Mouse (Mus musculus): ENCODE data around the gene Lrrc27. TPM values are rescaled to one million over a fixed set of nuclear protein-coding genes. Genes with fewer than 3 reads are reported as not detected.

Lrrc27 gene
- polyA plus RNA-seq, 1 experiment from 2014 or later = 5.1 TPM

- no peak overlapping the region for H3K9ac ChIP-seq (ENCODE audit: low read length)
- ATAC-seq (ENCODE audit: insufficient read depth, low FRiP score, low TSS enrichment) (no peak), DNase-seq (ENCODE audit: low spot score) (no peak)
- H3K36me3 ChIP-seq (ENCODE audit: control insufficient read depth, insufficient read depth, low read length) = no peaks in the 10 kb centered on the region
- no peaks in the 10 kb centered on the region for H3K9me3 ChIP-seq (ENCODE audit: control insufficient read depth, low read length)
- no peak overlapping the region for H3K27ac ChIP-seq (ENCODE audit: low read depth, low read length)
- no peak overlapping the region for H3K4me3 ChIP-seq (ENCODE audit: low read depth, low read length)
- no peak overlapping the region for H3K4me2 ChIP-seq (ENCODE audit: low read depth)
- H3K27me3 ChIP-seq (ENCODE audit: control insufficient read depth, insufficient read depth, low read length) = no peaks in the 10 kb centered on the region
- no peaks in the 10 kb centered on the region for H3K4me1 ChIP-seq (ENCODE audit: control insufficient read depth, insufficient read depth, low read length)
- 86% methylated on average over 7 of the region's 7 CpGs for WGBS
Measured at GRCm38 (mm10) chr7:139226416-139226815, 13.6 kb downstream of the Lrrc27 start.

GRCm38 (mm10) chr7:139228447-139229171 lies 15.8 kb downstream of the Lrrc27 start:
- Histone ChIP-seq H3K4me1 (ENCODE audit: control insufficient read depth, insufficient read depth, low read length) (no peaks in the 10 kb centered on the region), H3K9me3 (ENCODE audit: control insufficient read depth, low read length) (no peaks in the 10 kb centered on the region), H3K36me3 (ENCODE audit: control insufficient read depth, insufficient read depth, low read length) (no peaks in the 10 kb centered on the region), H3K27ac (ENCODE audit: low read depth, low read length) (no peak overlapping the region), H3K4me3 (ENCODE audit: low read depth, low read length) (no peak overlapping the region), H3K4me2 (ENCODE audit: low read depth) (no peak overlapping the region), H3K9ac (ENCODE audit: low read length) (no peak overlapping the region; the same call in 1 of the 2 replicates), H3K27me3 (ENCODE audit: control insufficient read depth, insufficient read depth, low read length) (no peaks in the 10 kb centered on the region)
- ATAC-seq (ENCODE audit: insufficient read depth, low FRiP score, low TSS enrichment) = no peak
- no peak for DNase-seq (ENCODE audit: low spot score)
- WGBS = 77% methylated on average over 6 of the region's 6 CpGs

GRCm38 (mm10) chr7:139229837-139230236 lies 17.0 kb downstream of the Lrrc27 start:
- Histone ChIP-seq H3K4me3 (ENCODE audit: low read depth, low read length) (no peak overlapping the region), H3K27ac (ENCODE audit: low read depth, low read length) (no peak overlapping the region), H3K4me2 (ENCODE audit: low read depth) (no peak overlapping the region), H3K36me3 (ENCODE audit: control insufficient read depth, insufficient read depth, low read length) (no peaks in the 10 kb centered on the region), H3K9me3 (ENCODE audit: control insufficient read depth, low read length) (no peaks in the 10 kb centered on the region), H3K27me3 (ENCODE audit: control insufficient read depth, insufficient read depth, low read length) (no peaks in the 10 kb centered on the region), H3K9ac (ENCODE audit: low read length) (no peak overlapping the region), H3K4me1 (ENCODE audit: control insufficient read depth, insufficient read depth, low read length) (peaks cover 7% of the 10 kb centered on the region; the same call in 1 of the 2 replicates)
- no peak for DNase-seq (ENCODE audit: low spot score)
- 87% methylated on average over 5 of the region's 5 CpGs for WGBS
- ATAC-seq (ENCODE audit: insufficient read depth, low FRiP score, low TSS enrichment) = no peak

- Histone ChIP-seq H3K27me3 (ENCODE audit: control insufficient read depth, insufficient read depth, low read length) (no peaks in the 10 kb centered on the region), H3K27ac (ENCODE audit: low read depth, low read length) (no peak overlapping the region), H3K9ac (ENCODE audit: low read length) (no peak overlapping the region), H3K4me3 (ENCODE audit: low read depth, low read length) (no peak overlapping the region), H3K36me3 (ENCODE audit: control insufficient read depth, insufficient read depth, low read length) (no peaks in the 10 kb centered on the region), H3K4me2 (ENCODE audit: low read depth) (no peak overlapping the region), H3K4me1 (ENCODE audit: control insufficient read depth, insufficient read depth, low read length) (peaks cover 7% of the 10 kb centered on the region; the same call in 1 of the 2 replicates), H3K9me3 (ENCODE audit: control insufficient read depth, low read length) (no peaks in the 10 kb centered on the region)
- DNase-seq (ENCODE audit: low spot score) (no peak), ATAC-seq (ENCODE audit: insufficient read depth, low FRiP score, low TSS enrichment) (no peak)
- WGBS = 72% methylated on average over 12 of the region's 12 CpGs
Measured at GRCm38 (mm10) chr7:139230241-139230640, 17.5 kb downstream of the Lrrc27 start.

- Histone ChIP-seq H3K9ac (ENCODE audit: low read length) (no peak overlapping the region), H3K4me2 (ENCODE audit: low read depth) (no peak overlapping the region), H3K9me3 (ENCODE audit: control insufficient read depth, low read length) (no peaks in the 10 kb centered on the region), H3K4me3 (ENCODE audit: low read depth, low read length) (no peak overlapping the region), H3K36me3 (ENCODE audit: control insufficient read depth, insufficient read depth, low read length) (no peaks in the 10 kb centered on the region), H3K27ac (ENCODE audit: low read depth, low read length) (no peak overlapping the region), H3K4me1 (ENCODE audit: control insufficient read depth, insufficient read depth, low read length) (peaks cover 7% of the 10 kb centered on the region; the same call in 1 of the 2 replicates), H3K27me3 (ENCODE audit: control insufficient read depth, insufficient read depth, low read length) (0 out of 2 replicates have a peak, but pooled peaks cover 2% of the 10 kb centered on the region)
- under 1% methylated on average over 7 of the region's 7 CpGs for WGBS
- ATAC-seq (ENCODE audit: insufficient read depth, low FRiP score, low TSS enrichment) = peak; percentile 69
- peak; percentile 86 for DNase-seq (ENCODE audit: low spot score)
Measured at GRCm38 (mm10) chr7:139233714-139234113, 20.9 kb downstream of the Lrrc27 start.

- H3K4me1 ChIP-seq (ENCODE audit: control insufficient read depth, insufficient read depth, low read length) = peaks cover 7% of the 10 kb centered on the region; the same call in 1 of the 2 replicates
- no peak overlapping the region for H3K4me3 ChIP-seq (ENCODE audit: low read depth, low read length)
- ATAC-seq (ENCODE audit: insufficient read depth, low FRiP score, low TSS enrichment) (peak; percentile 55; the same call in 1 of the 2 replicates), DNase-seq (ENCODE audit: low spot score) (peak; percentile 58)
- WGBS = 8% methylated on average over 18 of the region's 18 CpGs
- no peak overlapping the region; the same call in 1 of the 2 replicates for H3K9ac ChIP-seq (ENCODE audit: low read length)
- no peak overlapping the region for H3K4me2 ChIP-seq (ENCODE audit: low read depth)
- H3K36me3 ChIP-seq (ENCODE audit: control insufficient read depth, insufficient read depth, low read length) = no peaks in the 10 kb centered on the region
- no peaks in the 10 kb centered on the region for H3K9me3 ChIP-seq (ENCODE audit: control insufficient read depth, low read length)
- 0 out of 2 replicates have a peak, but pooled peaks cover 2% of the 10 kb centered on the region for H3K27me3 ChIP-seq (ENCODE audit: control insufficient read depth, insufficient read depth, low read length)
- H3K27ac ChIP-seq (ENCODE audit: low read depth, low read length) = no peak overlapping the region
Measured at GRCm38 (mm10) chr7:139234426-139235188, 21.8 kb downstream of the Lrrc27 start.

- Histone ChIP-seq H3K27me3 (ENCODE audit: control insufficient read depth, insufficient read depth, low read length) (0 out of 2 replicates have a peak, but pooled peaks cover 2% of the 10 kb centered on the region), H3K9ac (ENCODE audit: low read length) (no peak overlapping the region), H3K4me3 (ENCODE audit: low read depth, low read length) (no peak overlapping the region), H3K4me1 (ENCODE audit: control insufficient read depth, insufficient read depth, low read length) (peaks cover 7% of the 10 kb centered on the region; the same call in 1 of the 2 replicates), H3K4me2 (ENCODE audit: low read depth) (no peak overlapping the region), H3K9me3 (ENCODE audit: control insufficient read depth, low read length) (no peaks in the 10 kb centered on the region), H3K36me3 (ENCODE audit: control insufficient read depth, insufficient read depth, low read length) (no peaks in the 10 kb centered on the region), H3K27ac (ENCODE audit: low read depth, low read length) (no peak overlapping the region)
- no peak for DNase-seq (ENCODE audit: low spot score)
- ATAC-seq (ENCODE audit: insufficient read depth, low FRiP score, low TSS enrichment) = no peak
- WGBS = 82% methylated on average over 12 of the region's 12 CpGs
Measured at GRCm38 (mm10) chr7:139235651-139236358, 23.0 kb downstream of the Lrrc27 start.

GRCm38 (mm10) chr7:139239432-139239831 lies 26.6 kb downstream of the Lrrc27 start:
- WGBS = 82% methylated on average over 3 of the region's 3 CpGs

More at GRCm38 (mm10) chr7:139239432-139239831, 26.6 kb downstream of the Lrrc27 start:
- Histone ChIP-seq H3K36me3 (ENCODE audit: control insufficient read depth, insufficient read depth, low read length) (no peaks in the 10 kb centered on the region), H3K27ac (ENCODE audit: low read depth, low read length) (no peak overlapping the region), H3K9me3 (ENCODE audit: control insufficient read depth, low read length) (no peaks in the 10 kb centered on the region), H3K4me3 (ENCODE audit: low read depth, low read length) (no peak overlapping the region), H3K9ac (ENCODE audit: low read length) (no peak overlapping the region), H3K27me3 (ENCODE audit: control insufficient read depth, insufficient read depth, low read length) (0 out of 2 replicates have a peak, but pooled peaks cover 2% of the 10 kb centered on the region), H3K4me2 (ENCODE audit: low read depth) (no peak overlapping the region), H3K4me1 (ENCODE audit: control insufficient read depth, insufficient read depth, low read length) (peaks cover 2% of the 10 kb centered on the region; the same call in 1 of the 2 replicates)
- DNase-seq (ENCODE audit: low spot score) = no peak
- ATAC-seq (ENCODE audit: insufficient read depth, low FRiP score, low TSS enrichment) = no peak
